Mouse (Mus musculus): ENCODE results near the gene Psg29. TPM values are rescaled to one million over a fixed set of nuclear protein-coding genes. Genes with fewer than 3 reads are reported as not detected.

The Psg29 gene
- not detected in 2 replicates for polyA plus RNA-seq (2016; fragmentation: Nextera tagmentation; extraction: Ambion mirVana)

DNA sequence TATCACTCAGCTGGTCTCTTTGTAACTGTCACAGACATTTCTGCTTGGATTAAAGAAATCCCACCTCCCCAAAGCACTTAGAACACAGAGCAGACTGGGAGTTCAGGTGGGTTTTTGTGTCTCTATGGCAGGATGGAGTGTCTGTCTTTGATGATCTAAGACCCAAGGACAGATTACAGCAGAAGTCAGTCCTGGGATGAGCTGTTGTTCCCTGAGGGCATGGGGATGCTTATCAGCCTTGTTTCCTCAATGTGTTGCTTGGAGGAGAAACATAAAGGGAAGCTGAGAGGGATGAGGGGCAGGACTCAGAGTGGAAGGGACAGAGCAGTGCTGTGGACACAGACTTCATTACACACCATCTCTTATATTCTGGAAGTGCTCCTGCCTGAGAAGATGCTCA, at the start of gene Psg29:
TSS of gene Psg29 (plus strand) at position 301 of the 400 bp plus-strand sequence.
- H3K27me3 ChIP-seq (replicated peaks; ENCODE audit: low read depth, poor library complexity, severe bottlenecking), result no peaks in the 10 kb centered on the region
- no peaks in the 10 kb centered on the region for H3K36me3 ChIP-seq (replicated peaks)
- peaks cover 74% of the 10 kb centered on the region for H3K9me3 ChIP-seq

DNA sequence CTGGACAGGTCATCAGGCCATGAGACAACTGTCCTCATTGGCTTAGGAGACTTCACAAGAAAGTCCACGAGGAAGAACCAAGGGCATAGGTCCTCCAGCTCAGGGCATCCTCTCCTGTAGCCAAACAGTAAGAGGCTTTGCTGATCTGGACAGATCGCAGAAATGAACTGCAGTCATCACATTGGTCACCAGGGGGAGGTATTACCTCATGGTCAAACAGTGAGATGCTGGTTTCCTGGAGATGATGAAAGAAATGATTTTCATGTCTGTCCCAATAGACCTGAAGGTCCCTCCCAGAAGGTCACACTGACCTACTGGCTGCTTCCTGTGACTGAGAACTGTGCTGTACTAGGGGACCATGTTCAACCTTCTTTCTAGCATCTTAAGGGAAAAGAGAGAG, 47.6 kb upstream of the Psg29 start:
- H3K27ac ChIP-seq (replicated peaks), result no peak overlapping the region
- H3K9me3 ChIP-seq, result peaks cover 56% of the 10 kb centered on the region
- no peaks in the 10 kb centered on the region for H3K4me1 ChIP-seq
- no peak overlapping the region for H3K4me3 ChIP-seq
- no peaks in the 10 kb centered on the region for H3K27me3 ChIP-seq (replicated peaks; ENCODE audit: low read depth, poor library complexity, severe bottlenecking)
- WGBS, result 41% methylated on average over 2 of the region's 2 CpGs
- DNase-seq (ENCODE audit: low spot score), result peak; percentile 16
- no peaks in the 10 kb centered on the region for H3K36me3 ChIP-seq (replicated peaks)

More for the DNA sequence above, at the start of gene Psg29:
- DNase-seq (ENCODE audit: low spot score), result no peak
- Histone ChIP-seq H3K4me1 (no peaks in the 10 kb centered on the region), H3K4me3 (no peak within 1 kb of the TSS), H3K27ac (replicated peaks) (no peak within 1 kb of the TSS)

DNA sequence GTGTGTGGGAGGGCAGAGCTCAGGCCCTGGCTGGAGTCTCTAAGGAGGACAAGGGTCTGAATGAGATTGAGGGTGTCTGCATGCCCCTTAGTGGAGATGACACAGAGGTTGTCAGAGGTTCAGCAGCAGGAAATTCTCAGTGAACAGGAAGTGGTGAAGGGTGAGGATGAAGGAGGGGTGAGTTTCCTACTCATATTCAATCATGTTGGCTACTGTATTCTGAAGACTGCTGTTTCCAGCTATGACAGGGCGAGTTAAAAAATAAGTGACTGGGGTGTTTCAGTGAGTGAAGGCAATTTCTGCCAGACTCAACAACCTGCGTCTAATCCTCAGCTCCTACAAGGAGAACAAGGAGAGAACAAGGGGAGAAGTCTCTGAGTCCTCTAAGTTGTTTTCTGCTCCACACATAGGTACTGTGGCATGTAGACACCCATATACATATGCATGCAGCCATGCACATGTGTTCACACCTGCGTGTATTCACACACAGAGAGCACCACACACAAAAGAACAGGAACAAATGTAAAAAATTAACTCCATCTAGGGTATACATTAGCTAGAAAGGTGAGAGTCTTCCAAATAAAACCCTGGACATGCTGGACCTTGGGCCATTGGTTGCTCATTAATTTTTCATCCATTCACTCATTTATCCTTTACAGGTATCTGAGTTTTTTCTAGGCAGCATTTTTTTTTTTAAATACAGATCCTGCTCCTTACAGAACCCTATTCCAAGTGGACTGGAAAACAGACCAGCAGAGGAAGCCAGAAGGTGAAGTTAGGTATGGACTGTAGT, 46.2 kb upstream of the Psg29 start:
- Histone ChIP-seq H3K4me1 (no peaks in the 10 kb centered on the region), H3K4me3 (no peak overlapping the region), H3K27ac (replicated peaks) (no peak overlapping the region), H3K9me3 (peaks cover 58% of the 10 kb centered on the region), H3K27me3 (replicated peaks; ENCODE audit: low read depth, poor library complexity, severe bottlenecking) (no peaks in the 10 kb centered on the region), H3K36me3 (replicated peaks) (no peaks in the 10 kb centered on the region)
- DNase-seq (ENCODE audit: low spot score), result no peak
- WGBS, result 75% methylated on average over 3 of the region's 3 CpGs

DNA sequence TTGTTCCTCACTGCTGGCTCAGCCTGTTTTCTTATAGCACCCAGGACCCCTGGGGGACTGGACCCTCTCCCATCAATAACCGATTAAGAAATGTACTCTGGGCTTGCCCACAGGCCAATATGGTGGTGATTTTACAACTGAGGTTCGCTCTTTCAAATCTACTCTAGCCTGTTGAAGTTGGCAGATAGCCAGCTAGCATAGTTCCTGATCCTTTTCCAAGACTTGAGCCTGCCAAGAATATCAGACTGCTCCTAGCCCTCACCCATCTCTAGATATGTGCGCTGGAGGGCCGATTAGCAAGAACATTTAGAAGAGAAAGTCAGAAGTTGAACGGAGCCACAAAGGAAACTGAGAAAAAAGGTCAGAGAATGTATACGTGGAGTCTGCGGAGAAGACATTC, 44.3 kb upstream of the Psg29 start:
- no peak overlapping the region for H3K27ac ChIP-seq (replicated peaks)
- H3K4me3 ChIP-seq, result no peak overlapping the region
- DNase-seq (ENCODE audit: low spot score), result no peak
- no peaks in the 10 kb centered on the region for H3K36me3 ChIP-seq (replicated peaks)
- peaks cover 66% of the 10 kb centered on the region for H3K9me3 ChIP-seq
- H3K4me1 ChIP-seq, result no peaks in the 10 kb centered on the region
- no peaks in the 10 kb centered on the region for H3K27me3 ChIP-seq (replicated peaks; ENCODE audit: low read depth, poor library complexity, severe bottlenecking)
- WGBS, result 86% methylated on average over 7 of the region's 7 CpGs

DNA sequence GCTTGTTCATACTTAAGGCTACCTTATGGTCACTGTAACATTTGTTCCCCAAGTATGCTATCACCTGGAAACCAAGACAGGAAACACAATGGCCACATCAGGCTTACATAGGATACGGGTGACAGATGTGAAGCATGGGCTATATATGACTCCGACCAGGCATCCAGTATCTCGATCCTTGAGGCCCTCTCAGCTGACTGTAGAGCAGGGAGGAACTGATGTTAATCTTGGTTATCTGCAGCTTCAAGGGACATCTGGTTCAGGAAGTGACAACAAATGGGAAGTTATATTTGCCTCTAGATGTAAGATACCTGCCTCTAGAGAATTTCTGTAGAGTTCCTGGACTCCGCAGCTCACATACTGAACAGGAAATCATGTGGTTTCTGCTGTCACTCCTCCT, 31.4 kb upstream of the Psg29 start:
- H3K27me3 ChIP-seq (replicated peaks; ENCODE audit: low read depth, poor library complexity, severe bottlenecking), result no peaks in the 10 kb centered on the region
- WGBS, result 88% methylated on average over 4 of the region's 4 CpGs
- peaks cover 31% of the 10 kb centered on the region for H3K9me3 ChIP-seq
- no peak for DNase-seq (ENCODE audit: low spot score)
- H3K4me1 ChIP-seq, result no peaks in the 10 kb centered on the region
- H3K27ac ChIP-seq (replicated peaks), result no peak overlapping the region
- no peaks in the 10 kb centered on the region for H3K36me3 ChIP-seq (replicated peaks)
- no peak overlapping the region for H3K4me3 ChIP-seq

DNA sequence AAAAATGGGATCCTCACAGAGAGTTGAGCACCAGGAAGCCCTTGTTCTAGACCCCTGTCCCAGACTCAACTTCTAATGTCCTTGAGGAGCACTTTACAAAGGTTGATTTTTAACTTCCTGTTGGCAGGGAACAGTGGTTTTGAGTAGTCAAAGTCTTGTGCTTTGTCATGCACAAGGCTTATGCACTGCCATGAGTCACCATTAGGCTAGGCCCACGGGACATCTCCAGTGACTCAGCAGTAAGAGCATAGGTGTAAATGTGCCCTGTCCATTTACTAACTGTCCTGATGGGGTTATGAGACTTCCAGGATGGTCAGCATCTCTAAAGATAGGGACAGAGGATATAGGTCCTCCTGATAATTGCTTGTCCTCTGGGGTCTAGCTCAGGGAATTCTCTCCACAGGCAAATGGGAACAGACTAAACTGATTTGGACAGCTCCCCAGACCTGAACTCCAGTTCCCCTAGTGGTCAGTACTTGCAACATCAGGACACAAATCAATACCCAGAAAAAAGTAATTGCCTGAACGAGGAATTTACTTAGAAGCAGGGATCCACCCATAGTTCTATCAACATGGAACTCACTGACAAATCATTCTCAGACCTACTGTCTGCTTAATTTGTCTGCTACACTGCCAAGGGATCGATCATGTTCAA, 2.4 kb downstream of the Psg29 start:
- Histone ChIP-seq H3K36me3 (replicated peaks) (no peaks in the 10 kb centered on the region), H3K9me3 (peaks cover 72% of the 10 kb centered on the region), H3K4me3 (no peak overlapping the region), H3K4me1 (no peaks in the 10 kb centered on the region), H3K27ac (replicated peaks) (no peak overlapping the region), H3K27me3 (replicated peaks; ENCODE audit: low read depth, poor library complexity, severe bottlenecking) (no peaks in the 10 kb centered on the region)
- 70% methylated on average over 3 of the region's 3 CpGs for WGBS
- no peak for DNase-seq (ENCODE audit: low spot score)

Other genes starting within 250 kb of the Psg29 start
- gene Pnmal1, start 243.8 kb upstream of the Psg29 start, polyA plus RNA-seq (2016; fragmentation: Nextera tagmentation; extraction: Ambion mirVana), result 3.4 and 4.0 TPM in 2 replicates
- 0.59 and 0.86 TPM in 2 replicates for gene Gm42372, start 220.4 kb upstream of the Psg29 start, polyA plus RNA-seq (2016; fragmentation: Nextera tagmentation; extraction: Ambion mirVana)
- gene Ccdc8, start 210.8 kb upstream of the Psg29 start, polyA plus RNA-seq (2016; fragmentation: Nextera tagmentation; extraction: Ambion mirVana), result 10.5 and 11.9 TPM in 2 replicates
- 138 and 146 TPM in 2 replicates for gene Ppp5c, start 175.6 kb upstream of the Psg29 start, polyA plus RNA-seq (2016; fragmentation: Nextera tagmentation; extraction: Ambion mirVana)
- gene Hif3a, start 141.1 kb upstream of the Psg29 start, polyA plus RNA-seq (2016; fragmentation: Nextera tagmentation; extraction: Ambion mirVana), result 5.6 and 5.7 TPM in 2 replicates
- 0.09 and 0.10 TPM in 2 replicates for gene Psg16, start 129.4 kb upstream of the Psg29 start, polyA plus RNA-seq (2016; fragmentation: Nextera tagmentation; extraction: Ambion mirVana)
- gene Ceacam3, start 53.2 kb upstream of the Psg29 start, polyA plus RNA-seq (2016; fragmentation: Nextera tagmentation; extraction: Ambion mirVana), result not detected in 2 replicates